Mouse (Mus musculus) CH12.LX (cell line): ENCODE data around the gene Olfr237-ps1. TPM values are rescaled to one million over a fixed set of nuclear protein-coding genes. Genes with fewer than 3 reads are reported as not detected.

Source experiments
- DNase-seq: peaks from one replicate; pipeline ENCODE4 v3.0.0-alpha.2; 2013; ENCODE audit errors: extremely low read depth
- H3K27ac ChIP-seq: 2 replicates; pipeline ENCODE4 v1.5.1; 2012; ENCODE audit warnings: low read depth, mild to moderate bottlenecking, control low read depth, moderate library complexity; ENCODE audit not compliant: insufficient read depth
- H3K27me3 ChIP-seq: replicated peaks from 2 replicates; pipeline ENCODE3; 2012; ENCODE audit warnings: inconsistent platforms
- H3K36me3 ChIP-seq, 2 experiments: replicated peaks in 1 of 2; 2 replicates each; pipeline versions ENCODE3 to v1.6.1; 2012; ENCODE audit warnings: inconsistent platforms in 1 of 2, low read length in 1 of 2, mild to moderate bottlenecking in 1 of 2, mixed read lengths in 1 of 2, moderate library complexity in 1 of 2; ENCODE audit not compliant: control insufficient read depth in 1 of 2, insufficient read depth in 1 of 2
- H3K4me1 ChIP-seq, 2 experiments: 2 replicates each; pipeline ENCODE4 v1.6.1; 2012; ENCODE audit warnings: inconsistent platforms in 1 of 2, moderate library complexity in 1 of 2; ENCODE audit not compliant: insufficient read depth in 2 of 2, control insufficient read depth in 1 of 2
- H3K4me2 ChIP-seq: 2 replicates; pipeline ENCODE4 v1.6.1; 2012; ENCODE audit warnings: low read depth, mild to moderate bottlenecking, control low read depth; ENCODE audit not compliant: poor library complexity, insufficient read depth, severe bottlenecking
- H3K4me3 ChIP-seq, 3 experiments: fragments of 150-350 bp in 1 of 3; sonication (generic) in 1 of 3; replicated peaks in 1 of 3; 2 replicates each; pipeline versions ENCODE3 to v1.5.1; 2011 to 2012; ENCODE audit warnings: low read depth in 2 of 3, low read length in 2 of 3, mild to moderate bottlenecking in 2 of 3, moderate library complexity in 2 of 3, control low read depth in 1 of 3, improper control_type of control experiment in 1 of 3, inconsistent platforms in 1 of 3, mixed read lengths in 1 of 3; ENCODE audit not compliant: poor library complexity in 1 of 3
- H3K79me2 ChIP-seq: replicated peaks from 2 replicates; pipeline ENCODE4 v1.6.1; 2012; ENCODE audit warnings: mild to moderate bottlenecking, moderate library complexity; ENCODE audit not compliant: control insufficient read depth, poor library complexity, insufficient read depth, severe bottlenecking; ENCODE audit errors: extremely low read depth
- H3K9ac ChIP-seq: 2 replicates; pipeline ENCODE4 v1.6.1; 2012; ENCODE audit warnings: low read depth, mild to moderate bottlenecking, control low read depth, moderate library complexity; ENCODE audit not compliant: insufficient read depth
- H3K9me3 ChIP-seq: replicated peaks from 2 replicates; pipeline ENCODE3; 2012; ENCODE audit warnings: low read length, inconsistent platforms, mixed read lengths
- BHLHE40 ChIP-seq: IDR thresholded peaks from 2 replicates; pipeline ENCODE4 v1.6.1; 2011; ENCODE audit warnings: mild to moderate bottlenecking, low read depth, low read length, improper control_type of control experiment
- CHD1 ChIP-seq: IDR thresholded peaks from 2 replicates; pipeline ENCODE4 v1.6.1; 2012; ENCODE audit warnings: low read depth, low read length, improper control_type of control experiment, inconsistent platforms
- CHD2 ChIP-seq: IDR thresholded peaks from 2 replicates; pipeline ENCODE4 v1.6.1; 2011; ENCODE audit warnings: low read length, improper control_type of control experiment
- CTCF ChIP-seq, 2 experiments: IDR thresholded peaks in 1 of 2; conservative IDR thresholded peaks in 1 of 2; 2 replicates each; pipeline ENCODE4 v1.5.1; 2011 to 2012; ENCODE audit warnings: low read depth in 2 of 2, low read length in 2 of 2, improper control_type of control experiment in 1 of 2, inconsistent platforms in 1 of 2, mild to moderate bottlenecking in 1 of 2, moderate library complexity in 1 of 2
- ETS1 ChIP-seq: conservative IDR thresholded peaks from 2 replicates; pipeline ENCODE4 v1.6.1; 2012; ENCODE audit warnings: low read depth, mild to moderate bottlenecking, inconsistent platforms, low read length, improper control_type of control experiment, moderate library complexity
- GABPA ChIP-seq: IDR thresholded peaks from 2 replicates; pipeline ENCODE4 v1.6.1; 2012; ENCODE audit warnings: low read depth, low read length, improper control_type of control experiment, inconsistent platforms; ENCODE audit not compliant: insufficient replicate concordance
- HCFC1 ChIP-seq: IDR thresholded peaks from 2 replicates; pipeline ENCODE4 v1.6.1; 2012; ENCODE audit warnings: low read depth, mild to moderate bottlenecking, inconsistent platforms, low read length, improper control_type of control experiment
- JUN ChIP-seq: IDR thresholded peaks from 2 replicates; pipeline ENCODE4 v1.6.1; 2011; ENCODE audit warnings: low read depth, mild to moderate bottlenecking, low read length, improper control_type of control experiment, moderate library complexity; ENCODE audit not compliant: insufficient read depth
- JUND ChIP-seq: conservative IDR thresholded peaks from 2 replicates; pipeline ENCODE4 v1.6.1; 2011; ENCODE audit warnings: low read depth, low read length, improper control_type of control experiment
- KAT2A ChIP-seq: IDR thresholded peaks from 2 replicates; pipeline ENCODE4 v1.6.1; 2012; ENCODE audit warnings: low read length, improper control_type of control experiment, inconsistent platforms; ENCODE audit not compliant: insufficient replicate concordance
- MAZ ChIP-seq: IDR thresholded peaks from 2 replicates; pipeline ENCODE4 v1.6.1; 2012; ENCODE audit warnings: low read depth, mild to moderate bottlenecking, inconsistent platforms, low read length, improper control_type of control experiment, moderate library complexity
- MEF2A ChIP-seq: IDR thresholded peaks from 2 replicates; pipeline ENCODE4 v1.6.1; 2014; ENCODE audit warnings: low read depth, mild to moderate bottlenecking, inconsistent platforms, low read length, improper control_type of control experiment, borderline replicate concordance
- NELFE ChIP-seq: IDR thresholded peaks from 2 replicates; pipeline ENCODE4 v1.6.1; 2011; ENCODE audit warnings: low read depth, low read length, improper control_type of control experiment
- NRF1 ChIP-seq: IDR thresholded peaks from 2 replicates; pipeline ENCODE4 v1.6.1; 2014; ENCODE audit warnings: low read depth, mild to moderate bottlenecking, inconsistent platforms, low read length, improper control_type of control experiment, moderate library complexity
- PAX5 ChIP-seq: IDR thresholded peaks from 2 replicates; pipeline ENCODE4 v1.6.1; 2012; ENCODE audit warnings: low read length, inconsistent platforms, mixed read lengths
- POLR2A ChIP-seq: IDR thresholded peaks from 2 replicates; pipeline ENCODE4 v1.6.1; 2011; ENCODE audit warnings: low read depth, mild to moderate bottlenecking, improper control_type of control experiment, low read length
- POLR2AphosphoS2 ChIP-seq: IDR thresholded peaks from 2 replicates; pipeline ENCODE4 v1.6.1; 2011; ENCODE audit warnings: low read depth, low read length, improper control_type of control experiment
- RAD21 ChIP-seq: IDR thresholded peaks from 2 replicates; pipeline ENCODE4 v1.6.1; 2011; ENCODE audit warnings: low read depth, mild to moderate bottlenecking, low read length, improper control_type of control experiment, moderate library complexity
- RCOR1 ChIP-seq: conservative IDR thresholded peaks from 2 replicates; pipeline ENCODE4 v1.6.1; 2012; ENCODE audit warnings: low read depth, mild to moderate bottlenecking, inconsistent platforms, low read length, improper control_type of control experiment
- SMC3 ChIP-seq: IDR thresholded peaks from 2 replicates; pipeline ENCODE4 v1.6.1; 2011; ENCODE audit warnings: low read depth, low read length, improper control_type of control experiment
- USF2 ChIP-seq: conservative IDR thresholded peaks from 2 replicates; pipeline ENCODE4 v1.6.1; 2011; ENCODE audit warnings: low read depth, low read length, improper control_type of control experiment
- ZC3H11A ChIP-seq: IDR thresholded peaks from 2 replicates; pipeline ENCODE4 v1.6.1; 2012; ENCODE audit warnings: low read depth, mild to moderate bottlenecking, inconsistent platforms, low read length, improper control_type of control experiment
- ZKSCAN1 ChIP-seq: IDR thresholded peaks from 2 replicates; pipeline ENCODE4 v1.6.1; 2012; ENCODE audit warnings: low read depth, inconsistent platforms, low read length, improper control_type of control experiment, borderline replicate concordance
- ZMIZ1 ChIP-seq: IDR thresholded peaks from 2 replicates; pipeline ENCODE4 v1.6.1; 2012; ENCODE audit warnings: low read depth, mild to moderate bottlenecking, inconsistent platforms, low read length, improper control_type of control experiment
- ZNF384 ChIP-seq: IDR thresholded peaks from 2 replicates; pipeline ENCODE4 v1.6.1; 2012; ENCODE audit warnings: low read depth, low read length, improper control_type of control experiment, inconsistent platforms
- dilution Hi-C: fragments of 300-500 bp; cut with MboI; formaldehyde crosslinking; loops from 2 replicates; pipeline ENCODE4 v1.14.3; 2020; ENCODE audit warnings: low sequenced_read_pairs; ENCODE audit not compliant: extremely low pct_unique_long_range_greater_than_20kb, extremely low pct_ligation_motif_present
- in situ Hi-C: fragments of 300-500 bp; cut with MboI; formaldehyde crosslinking; loops from 3 replicates; pipeline ENCODE4 v1.14.3; 2019; ENCODE audit warnings: low sequenced_read_pairs, low pct_ligation_motif_present, low pct_unique_long_range_greater_than_20kb, mixed read lengths
- polyA plus RNA-seq: library from polyadenylated mRNA; unstranded; fragments of >175 nt; gene quantifications from 2 replicates; pipeline ENCODE4 v1.2.1, GENCODE M21; 2012; ENCODE audit warnings: low read depth; ENCODE audit not compliant: insufficient read length
- total RNA-seq, 2 experiments: library from RNA; depleted of rRNA; stranded (reverse); fragments of 300-350 nt in 1 of 2; fragments of >200 nt in 1 of 2; gene quantifications; 2 replicates each; pipeline ENCODE4 v1.2.3; 2012 to 2014

Olfr237-ps1 gene
- total and polyA plus RNA-seq, 3 experiments = not detected

GRCm38 (mm10) chr6:43196781-43197180 lies 50.4 kb downstream of the Olfr237-ps1 start, which contains the start of gene Olfr435:
TSS of gene Olfr435 (plus strand) at chr6:43197146.
- no peak for TF ChIP-seq ZC3H11A
- TF ChIP-seq CTCF (conservative IDR thresholded peaks at IDR 0.05 in 1 of 2, IDR thresholded peaks at IDR 0.05 in 1 of 2; ENCODE audit: low read depth in 2 of 2, low read length in 2 of 2) = no peak
- TF ChIP-seq CHD1 = no peak
- no peak for TF ChIP-seq ETS1
- TF ChIP-seq SMC3 = no peak
- TF ChIP-seq RAD21 = no peak
- TF ChIP-seq NELFE = no peak
- no peak for TF ChIP-seq JUN
- TF ChIP-seq MEF2A = no peak
- no peak for TF ChIP-seq BHLHE40
- no peak for TF ChIP-seq MAZ
- TF ChIP-seq ZNF384 = no peak
- TF ChIP-seq GABPA = no peak
- no peak within 1 kb of the TSS for H3K27ac ChIP-seq
- no peaks in the 10 kb centered on the region for H3K79me2 ChIP-seq
- no peak for DNase-seq
- dilution Hi-C loops = no loop called here
- no peak within 1 kb of the TSS for H3K4me2 ChIP-seq
- H3K27me3 ChIP-seq = no peaks in the 10 kb centered on the region
- in situ Hi-C loops = no loop called here
- no peaks in the 10 kb centered on the region for H3K4me1 ChIP-seq
- no peaks in the 10 kb centered on the region for H3K9me3 ChIP-seq
- no peaks in the 10 kb centered on the region for H3K36me3 ChIP-seq
- H3K9ac ChIP-seq = no peak within 1 kb of the TSS
- H3K4me3 ChIP-seq = no peak within 1 kb of the TSS

GRCm38 (mm10) chr6:43198094-43198493 lies 51.7 kb downstream of the Olfr237-ps1 start:
- no peak overlapping the region for H3K4me3 ChIP-seq
- no peak for DNase-seq
- no peak overlapping the region for H3K27ac ChIP-seq
- H3K27me3 ChIP-seq = no peaks in the 10 kb centered on the region
- no peak overlapping the region for H3K4me2 ChIP-seq
- H3K9me3 ChIP-seq = no peaks in the 10 kb centered on the region
- no peaks in the 10 kb centered on the region for H3K4me1 ChIP-seq
- H3K9ac ChIP-seq = no peak overlapping the region
- H3K36me3 ChIP-seq = no peaks in the 10 kb centered on the region
- in situ Hi-C loops = no loop called here
- dilution Hi-C loops = no loop called here
- no peaks in the 10 kb centered on the region for H3K79me2 ChIP-seq
- TF ChIP-seq USF2 = no peak
- TF ChIP-seq RAD21 = no peak
- TF ChIP-seq PAX5 = no peak
- no peak for TF ChIP-seq ZNF384
- no peak for TF ChIP-seq KAT2A
- no peak for TF ChIP-seq JUND
- no peak for TF ChIP-seq ZKSCAN1
- TF ChIP-seq RCOR1 = no peak
- no peak for TF ChIP-seq CHD1
- TF ChIP-seq GABPA = no peak
- no peak for TF ChIP-seq CTCF (conservative IDR thresholded peaks at IDR 0.05 in 1 of 2, IDR thresholded peaks at IDR 0.05 in 1 of 2; ENCODE audit: low read depth in 2 of 2, low read length in 2 of 2)
- no peak for TF ChIP-seq POLR2AphosphoS2
- TF ChIP-seq HCFC1 = no peak
- TF ChIP-seq BHLHE40 = no peak
- no peak for TF ChIP-seq ZMIZ1
- no peak for TF ChIP-seq POLR2A
- no peak for TF ChIP-seq CHD2
- TF ChIP-seq NRF1 = no peak
